Mouse (Mus musculus): ENCODE results near the gene Vmn1r212. TPM values are rescaled to one million over a fixed set of nuclear protein-coding genes. Genes with fewer than 3 reads are reported as not detected.
"Not testable (repeated sequence)": the region's sequence is repeated elsewhere in the genome, so short reads cannot be mapped to it uniquely, and the experiment has no call there.

The Vmn1r212 gene
- polyA plus RNA-seq (2012; ENCODE audit: insufficient read depth, insufficient read length, missing spikeins): not detected in 2 replicates

DNA sequence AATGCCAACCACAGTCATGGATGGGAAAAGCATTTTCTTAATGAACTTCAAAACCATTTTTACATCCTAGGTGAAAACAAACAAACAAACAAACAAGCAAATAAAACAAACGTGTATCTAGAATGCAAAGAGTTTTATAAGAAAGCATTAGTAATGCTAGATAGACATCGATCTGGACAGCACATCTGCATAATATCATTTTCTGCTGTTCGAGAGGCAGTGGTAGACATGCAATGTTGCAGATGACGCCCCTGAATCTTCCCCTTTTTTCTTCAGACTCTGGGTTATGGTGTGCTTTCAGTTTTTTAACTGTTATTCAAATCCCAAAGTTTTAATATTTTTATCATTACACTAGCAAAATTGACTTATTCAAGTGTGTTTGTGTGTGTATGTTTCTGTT is at the start of gene Vmn1r212:
TSS of gene Vmn1r212 (minus strand) at position 101 of the 400 bp plus-strand sequence.
- no peaks in the 10 kb centered on the region for H3K4me1 ChIP-seq (ENCODE audit: control insufficient read depth, insufficient read depth, insufficient read length, low read length)
- no peak within 1 kb of the TSS for H3K4me3 ChIP-seq (ENCODE audit: insufficient read depth, low read depth, low read length)
- no peak within 1 kb of the TSS for H3K27ac ChIP-seq (replicated peaks; ENCODE audit: low read depth, low read length)

- Histone ChIP-seq H3K27ac (replicated peaks; ENCODE audit: low read depth, low read length) (no peak overlapping the region), H3K4me3 (ENCODE audit: insufficient read depth, low read depth, low read length) (no peak overlapping the region), H3K4me1 (ENCODE audit: control insufficient read depth, insufficient read depth, insufficient read length, low read length) (no peaks in the 10 kb centered on the region)
These were observed 4.7 kb downstream of the Vmn1r212 start for GRCm38 (mm10) chr13:22879257-22879656.

GRCm38 (mm10) chr13:22857461-22857860 is 26.5 kb downstream of the Vmn1r212 start, which contains the start of gene Vmn1r211:
Gene Vmn1r211, minus strand, starts transcription at chr13:22857561.
- H3K27ac ChIP-seq (replicated peaks; ENCODE audit: low read depth, low read length): no peak within 1 kb of the TSS
- no peaks in the 10 kb centered on the region for H3K4me1 ChIP-seq (ENCODE audit: control insufficient read depth, insufficient read depth, insufficient read length, low read length)

GRCm38 (mm10) chr13:22854760-22855159 is 29.2 kb downstream of the Vmn1r212 start:
- no peak overlapping the region for H3K27ac ChIP-seq (replicated peaks; ENCODE audit: low read depth, low read length)
- no peak overlapping the region for H3K4me3 ChIP-seq (ENCODE audit: insufficient read depth, low read depth, low read length)
- no peaks in the 10 kb centered on the region for H3K4me1 ChIP-seq (ENCODE audit: control insufficient read depth, insufficient read depth, insufficient read length, low read length)

More at GRCm38 (mm10) chr13:22857461-22857860, 26.5 kb downstream of the Vmn1r212 start, which contains the start of gene Vmn1r211:
- H3K4me3 ChIP-seq (ENCODE audit: insufficient read depth, low read depth, low read length): no peak within 1 kb of the TSS

- Histone ChIP-seq H3K27ac (replicated peaks; ENCODE audit: low read depth, low read length) (no peak overlapping the region), H3K4me1 (ENCODE audit: control insufficient read depth, insufficient read depth, insufficient read length, low read length) (no peaks in the 10 kb centered on the region), H3K4me3 (ENCODE audit: insufficient read depth, low read depth, low read length) (no peak overlapping the region)
These were observed 37.2 kb downstream of the Vmn1r212 start for GRCm38 (mm10) chr13:22846798-22847197.

- H3K27ac ChIP-seq (replicated peaks; ENCODE audit: low read depth, low read length); H3K4me3 ChIP-seq (ENCODE audit: insufficient read depth, low read depth, low read length); H3K4me1 ChIP-seq (ENCODE audit: control insufficient read depth, insufficient read depth, insufficient read length, low read length): not testable (repeated sequence)
These were observed 39.7 kb downstream of the Vmn1r212 start for GRCm38 (mm10) chr13:22844304-22844703.

Other genes starting within 250 kb of the Vmn1r212 start
- not detected in 2 replicates for gene Vmn1r207-ps, start 154.6 kb downstream of the Vmn1r212 start, polyA plus RNA-seq (2012; ENCODE audit: insufficient read depth, insufficient read length, missing spikeins)
- gene Vmn1r208, start 106.8 kb downstream of the Vmn1r212 start, polyA plus RNA-seq (2012; ENCODE audit: insufficient read depth, insufficient read length, missing spikeins): not detected in 2 replicates
- gene Vmn1r209, start 74.5 kb downstream of the Vmn1r212 start, polyA plus RNA-seq (2012; ENCODE audit: insufficient read depth, insufficient read length, missing spikeins): not detected in 2 replicates
- gene Vmn1r210, start 52.9 kb downstream of the Vmn1r212 start, polyA plus RNA-seq (2012; ENCODE audit: insufficient read depth, insufficient read length, missing spikeins): not detected in 2 replicates
- gene Vmn1r211, start 26.6 kb downstream of the Vmn1r212 start, polyA plus RNA-seq (2012; ENCODE audit: insufficient read depth, insufficient read length, missing spikeins): not detected in 2 replicates
- gene Vmn1r213, start 123.5 kb upstream of the Vmn1r212 start, polyA plus RNA-seq (2012; ENCODE audit: insufficient read depth, insufficient read length, missing spikeins): not detected in 2 replicates
- not detected in 2 replicates for gene Vmn1r214, start 146.2 kb upstream of the Vmn1r212 start, polyA plus RNA-seq (2012; ENCODE audit: insufficient read depth, insufficient read length, missing spikeins)
- not detected in 2 replicates for gene Vmn1r215, start 183.8 kb upstream of the Vmn1r212 start, polyA plus RNA-seq (2012; ENCODE audit: insufficient read depth, insufficient read length, missing spikeins)
- gene Vmn1r217, start 234.0 kb upstream of the Vmn1r212 start, polyA plus RNA-seq (2012; ENCODE audit: insufficient read depth, insufficient read length, missing spikeins): not detected in 2 replicates
- gene Vmn1r218, start 248.9 kb upstream of the Vmn1r212 start, polyA plus RNA-seq (2012; ENCODE audit: insufficient read depth, insufficient read length, missing spikeins): not detected in 2 replicates